9 mouse cellular contexts compared by ENCODE assay signal in genomic region chr2:181043437-181043836, GRCm38 (mm10). TPM values are rescaled to one million over a fixed set of nuclear protein-coding genes. Genes with fewer than 3 reads are reported as not detected.
DNase-seq lines count a peak whose midpoint lies in the region; ATAC-seq lines count a peak whose summit lies in the region.
"Had no signal": no experiment of that assay in that cellular context is flagged by ENCODE, and none has a peak within 500 bp of the region (broad histone marks: within the 10 kb centered on the region; RNA-seq: fewer than 3 reads in every experiment).

TSS of gene Chrna4 (minus strand) at chr2:181043546.

- H3K4me2 ChIP-seq in neural tube, embryonic 11.5 days (ENCODE audit: low read depth), result no peak within 1 kb of the TSS
- no peak within 1 kb of the TSS; the same call in 1 of the 2 replicates for H3K4me2 ChIP-seq in midbrain, embryonic 14.5 days (ENCODE audit: low read length)

- peak within 1 kb of the TSS; percentile 32 for H3K9ac ChIP-seq in neural tube, embryonic 11.5 days (ENCODE audit: low read length)
- H3K9ac ChIP-seq in midbrain, embryonic 14.5 days (replicated peaks; ENCODE audit: low read length), result peak within 1 kb of the TSS; percentile 26; the same call in 1 of the 2 replicates

- DNase-seq in cerebellum, postnatal 10 days, result peak; percentile 66 to 72
- no peak for DNase-seq in cerebellum, postnatal 36 days
- peak; percentile 39 for DNase-seq in neural tube, embryonic 11.5 days (ENCODE audit: low spot score)
- no peak for DNase-seq in neural tube, embryonic 10.5 days (ENCODE audit: extremely low spot score, low spot score)
- DNase-seq in kidney, postnatal 10 days, result peak; percentile 60
- peak; percentile 62 for DNase-seq in midbrain, embryonic 14.5 days
- no peak for DNase-seq in B cell, adult 2 months

- H3K27ac ChIP-seq in neural tube, embryonic 11.5 days (ENCODE audit: low read depth, low read length), result peak within 1 kb of the TSS; percentile 62
- H3K27ac ChIP-seq in midbrain, embryonic 14.5 days (replicated peaks; ENCODE audit: low read depth, low read length), result peak within 1 kb of the TSS; percentile 70

- H3K4me3 ChIP-seq in neural tube, embryonic 11.5 days (ENCODE audit: low read depth, low read length), result no peak within 1 kb of the TSS
- H3K4me3 ChIP-seq in midbrain, embryonic 14.5 days (replicated peaks; ENCODE audit: low read depth, low read length), result no peak within 1 kb of the TSS

- no peak for ATAC-seq in neural tube, embryonic 11.5 days (ENCODE audit: insufficient read depth, low FRiP score, low TSS enrichment)
- ATAC-seq in midbrain, embryonic 14.5 days (ENCODE audit: low FRiP score, low TSS enrichment), result no peak
- ATAC-seq in CD4-positive, CD25-positive, alpha-beta regulatory T cell, adult 4 months, result no peak

- peaks cover 5% of the 10 kb centered on the region; the same call in 1 of the 2 replicates for H3K27me3 ChIP-seq in neural tube, embryonic 11.5 days (ENCODE audit: control insufficient read depth, insufficient read depth, low read length)
- H3K27me3 ChIP-seq in midbrain, embryonic 14.5 days (ENCODE audit: control insufficient read depth, insufficient read depth, low read length), result no peaks in the 10 kb centered on the region

- no peaks in the 10 kb centered on the region for H3K9me3 ChIP-seq in neural tube, embryonic 11.5 days (ENCODE audit: control insufficient read depth, low read length)
- no peaks in the 10 kb centered on the region for H3K9me3 ChIP-seq in midbrain, embryonic 14.5 days (ENCODE audit: control insufficient read depth, low read length)

- H3K4me1 ChIP-seq in neural tube, embryonic 11.5 days (ENCODE audit: control insufficient read depth, insufficient read depth, low read length), result peaks cover 30% of the 10 kb centered on the region
- H3K4me1 ChIP-seq in midbrain, embryonic 14.5 days (ENCODE audit: control insufficient read depth, insufficient read depth, low read length), result peaks cover 39% of the 10 kb centered on the region

- no peaks in the 10 kb centered on the region for H3K36me3 ChIP-seq in neural tube, embryonic 11.5 days (ENCODE audit: control insufficient read depth, insufficient read depth, low read length)
- no peaks in the 10 kb centered on the region for H3K36me3 ChIP-seq in midbrain, embryonic 14.5 days (ENCODE audit: control insufficient read depth, insufficient read depth, low read length)

- WGBS in neural tube, embryonic 11.5 days, result 51% methylated on average over 3 of the region's 3 CpGs
- 38% methylated on average over 3 of the region's 3 CpGs for WGBS in midbrain, embryonic 14.5 days

RNA-seq across cellular contexts. Expression of gene Chrna4, which starts in this region (rescaled TPM):
- polyA plus RNA-seq in neural tube, embryonic 11.5 days (2014; fragmentation: Nextera tagmentation; extraction: Ambion mirVana), result 61.4 and 68.5 TPM in 2 replicates
- 50.8 and 52.6 TPM in 2 replicates for polyA plus RNA-seq in midbrain, embryonic 14.5 days (2014; fragmentation: Nextera tagmentation; extraction: Ambion mirVana)
- polyA plus RNA-seq in CD4-positive, CD25-positive, alpha-beta regulatory T cell, adult 4 months (2017; shearing (Covaris generic)), result not detected
- polyA plus RNA-seq: C2C12 had no signal

Comparison
In these comparisons a context has a peak if more than half of its experiments do, and no peak if none do; other contexts are left out.
1. RNA of gene Chrna4 (polyA plus RNA-seq): 61.4 to 68.5 TPM in neural tube, embryonic 11.5 days and 50.8 to 52.6 TPM in midbrain, embryonic 14.5 days; not detected in CD4-positive, CD25-positive, alpha-beta regulatory T cell, adult 4 months; every median in the first group is over 10 times any median in the second.
2. DNase-seq: peak in cerebellum, postnatal 10 days (2 of 2), neural tube, embryonic 11.5 days (single experiment), kidney, postnatal 10 days (single experiment) and midbrain, embryonic 14.5 days (single experiment); none in cerebellum, postnatal 36 days (0 of 2), neural tube, embryonic 10.5 days (single experiment) and B cell, adult 2 months (0 of 2).